9 mouse cellular contexts compared by ENCODE assay signal in genomic region chr7:84594917-84595303, GRCm38 (mm10). TPM values are rescaled to one million over a fixed set of nuclear protein-coding genes. Genes with fewer than 3 reads are reported as not detected.
DNase-seq lines count a peak whose midpoint lies in the region; ATAC-seq lines count a peak whose summit lies in the region.
"Had no signal": no experiment of that assay in that cellular context is flagged by ENCODE, and none has a peak within 500 bp of the region (broad histone marks: within the 10 kb centered on the region; RNA-seq: fewer than 3 reads in every experiment).

No protein-coding gene starts in this region.

- H3K27ac ChIP-seq in midbrain, embryonic 13.5 days: no peak overlapping the region
- no peak overlapping the region for H3K27ac ChIP-seq in midbrain, embryonic 11.5 days (ENCODE audit: low read depth, low read length)
- no peak overlapping the region for H3K27ac ChIP-seq in neural tube, embryonic 15.5 days (replicated peaks)

- no peak overlapping the region for H3K4me2 ChIP-seq in midbrain, embryonic 13.5 days (replicated peaks)
- no peak overlapping the region for H3K4me2 ChIP-seq in midbrain, embryonic 11.5 days
- no peak overlapping the region for H3K4me2 ChIP-seq in neural tube, embryonic 15.5 days

- H3K4me1 ChIP-seq in midbrain, embryonic 13.5 days (replicated peaks): no peaks in the 10 kb centered on the region
- no peaks in the 10 kb centered on the region for H3K4me1 ChIP-seq in midbrain, embryonic 11.5 days (ENCODE audit: control insufficient read depth, insufficient read depth, low read length)
- peaks cover 2% of the 10 kb centered on the region; the same call in 1 of the 2 replicates for H3K4me1 ChIP-seq in neural tube, embryonic 15.5 days

- H3K9me3 ChIP-seq in midbrain, embryonic 13.5 days: no peaks in the 10 kb centered on the region
- no peaks in the 10 kb centered on the region for H3K9me3 ChIP-seq in midbrain, embryonic 11.5 days (ENCODE audit: control insufficient read depth, low read length)
- H3K9me3 ChIP-seq in neural tube, embryonic 15.5 days (replicated peaks): no peaks in the 10 kb centered on the region
- H3K9me3 ChIP-seq: G1E had no signal

- DNase-seq in frontal cortex, adult 2 months (ENCODE audit: extremely low spot score in 1 of 2, low spot score in 1 of 2): no peak
- no peak for DNase-seq in midbrain, embryonic 11.5 days (ENCODE audit: low spot score, missing footprints)
- DNase-seq in liver: peak; percentile 1
- DNase-seq in urinary bladder, postnatal 36 days (ENCODE audit: low spot score in 2 of 2): no peak
- no peak for DNase-seq in right cerebral cortex, postnatal 25 days

- ATAC-seq in frontal cortex, adult (ENCODE audit: low TSS enrichment): peak; percentile 18
- peak; percentile 61 for ATAC-seq in midbrain, embryonic 13.5 days
- ATAC-seq in midbrain, embryonic 11.5 days (ENCODE audit: low FRiP score): no peak
- peak; percentile 42; the same call in 1 of the 2 replicates for ATAC-seq in neural tube, embryonic 15.5 days (ENCODE audit: low FRiP score)

- no peak overlapping the region for H3K9ac ChIP-seq in midbrain, embryonic 13.5 days (replicated peaks)
- no peak overlapping the region for H3K9ac ChIP-seq in midbrain, embryonic 11.5 days (ENCODE audit: low read length)
- no peak overlapping the region for H3K9ac ChIP-seq in neural tube, embryonic 15.5 days (replicated peaks)

- H3K27me3 ChIP-seq in midbrain, embryonic 13.5 days: no peaks in the 10 kb centered on the region
- no peaks in the 10 kb centered on the region for H3K27me3 ChIP-seq in midbrain, embryonic 11.5 days (ENCODE audit: control insufficient read depth, insufficient read depth, low read length)
- no peaks in the 10 kb centered on the region for H3K27me3 ChIP-seq in neural tube, embryonic 15.5 days (replicated peaks)

- H3K36me3 ChIP-seq in midbrain, embryonic 13.5 days: no peaks in the 10 kb centered on the region
- H3K36me3 ChIP-seq in midbrain, embryonic 11.5 days (ENCODE audit: control insufficient read depth, insufficient read depth, low read length): no peaks in the 10 kb centered on the region
- no peaks in the 10 kb centered on the region for H3K36me3 ChIP-seq in neural tube, embryonic 15.5 days
- H3K36me3 ChIP-seq: G1E had no signal

- H3K4me3 ChIP-seq in midbrain, embryonic 13.5 days (replicated peaks): no peak overlapping the region
- H3K4me3 ChIP-seq in midbrain, embryonic 11.5 days (ENCODE audit: low read depth, low read length): no peak overlapping the region
- no peak overlapping the region for H3K4me3 ChIP-seq in neural tube, embryonic 15.5 days (replicated peaks)

RNA-seq across cellular contexts. Expression of gene Fah, which starts 11.6 kb away (rescaled TPM):
- 37.3 and 38.1 TPM in 2 replicates for polyA plus RNA-seq in frontal cortex, adult 2 months (2012; rRNA removed)
- polyA plus RNA-seq in midbrain, embryonic 13.5 days (2015; fragmentation: Nextera tagmentation; extraction: Ambion mirVana): 4.9 and 5.6 TPM in 2 replicates
- polyA plus RNA-seq in midbrain, embryonic 11.5 days (2014; fragmentation: Nextera tagmentation; extraction: Ambion mirVana): 3.9 and 5.1 TPM in 2 replicates
- polyA plus RNA-seq in neural tube, embryonic 15.5 days (2015; fragmentation: Nextera tagmentation; extraction: Ambion mirVana): 12.3 and 12.6 TPM in 2 replicates
